Mouse (Mus musculus) CH12.LX (cell line): ENCODE data around the gene Rsph4a. TPM values are rescaled to one million over a fixed set of nuclear protein-coding genes. Genes with fewer than 3 reads are reported as not detected.

Experiments used
- DNase-seq: peaks from one replicate; pipeline ENCODE4 v3.0.0-alpha.2; 2013; ENCODE audit errors: extremely low read depth
- H3K27ac ChIP-seq: 2 replicates; pipeline ENCODE4 v1.5.1; 2012; ENCODE audit warnings: low read depth, mild to moderate bottlenecking, control low read depth, moderate library complexity; ENCODE audit not compliant: insufficient read depth
- H3K27me3 ChIP-seq: replicated peaks from 2 replicates; pipeline ENCODE3; 2012; ENCODE audit warnings: inconsistent platforms
- H3K36me3 ChIP-seq, 2 experiments: replicated peaks in 1 of 2; 2 replicates each; pipeline versions ENCODE3 to v1.6.1; 2012; ENCODE audit warnings: inconsistent platforms in 1 of 2, low read length in 1 of 2, mild to moderate bottlenecking in 1 of 2, mixed read lengths in 1 of 2, moderate library complexity in 1 of 2; ENCODE audit not compliant: control insufficient read depth in 1 of 2, insufficient read depth in 1 of 2
- H3K4me1 ChIP-seq, 2 experiments: 2 replicates each; pipeline ENCODE4 v1.6.1; 2012; ENCODE audit warnings: inconsistent platforms in 1 of 2, moderate library complexity in 1 of 2; ENCODE audit not compliant: insufficient read depth in 2 of 2, control insufficient read depth in 1 of 2
- H3K4me2 ChIP-seq: 2 replicates; pipeline ENCODE4 v1.6.1; 2012; ENCODE audit warnings: low read depth, mild to moderate bottlenecking, control low read depth; ENCODE audit not compliant: poor library complexity, insufficient read depth, severe bottlenecking
- H3K4me3 ChIP-seq, 3 experiments: fragments of 150-350 bp in 1 of 3; sonication (generic) in 1 of 3; replicated peaks in 1 of 3; 2 replicates each; pipeline versions ENCODE3 to v1.5.1; 2011 to 2012; ENCODE audit warnings: low read depth in 2 of 3, low read length in 2 of 3, mild to moderate bottlenecking in 2 of 3, moderate library complexity in 2 of 3, control low read depth in 1 of 3, improper control_type of control experiment in 1 of 3, inconsistent platforms in 1 of 3, mixed read lengths in 1 of 3; ENCODE audit not compliant: poor library complexity in 1 of 3
- H3K79me2 ChIP-seq: replicated peaks from 2 replicates; pipeline ENCODE4 v1.6.1; 2012; ENCODE audit warnings: mild to moderate bottlenecking, moderate library complexity; ENCODE audit not compliant: control insufficient read depth, poor library complexity, insufficient read depth, severe bottlenecking; ENCODE audit errors: extremely low read depth
- H3K9ac ChIP-seq: 2 replicates; pipeline ENCODE4 v1.6.1; 2012; ENCODE audit warnings: low read depth, mild to moderate bottlenecking, control low read depth, moderate library complexity; ENCODE audit not compliant: insufficient read depth
- H3K9me3 ChIP-seq: replicated peaks from 2 replicates; pipeline ENCODE3; 2012; ENCODE audit warnings: low read length, inconsistent platforms, mixed read lengths
- BHLHE40 ChIP-seq: IDR thresholded peaks from 2 replicates; pipeline ENCODE4 v1.6.1; 2011; ENCODE audit warnings: mild to moderate bottlenecking, low read depth, low read length, improper control_type of control experiment
- CHD2 ChIP-seq: IDR thresholded peaks from 2 replicates; pipeline ENCODE4 v1.6.1; 2011; ENCODE audit warnings: low read length, improper control_type of control experiment
- E2F4 ChIP-seq: IDR thresholded peaks from 2 replicates; pipeline ENCODE4 v1.6.1; 2011; ENCODE audit warnings: low read depth, low read length, improper control_type of control experiment; ENCODE audit not compliant: insufficient replicate concordance
- ELF1 ChIP-seq: IDR thresholded peaks from 2 replicates; pipeline ENCODE4 v1.6.1; 2014; ENCODE audit warnings: low read depth, mild to moderate bottlenecking, inconsistent platforms, low read length, improper control_type of control experiment
- ETS1 ChIP-seq: conservative IDR thresholded peaks from 2 replicates; pipeline ENCODE4 v1.6.1; 2012; ENCODE audit warnings: low read depth, mild to moderate bottlenecking, inconsistent platforms, low read length, improper control_type of control experiment, moderate library complexity
- GABPA ChIP-seq: IDR thresholded peaks from 2 replicates; pipeline ENCODE4 v1.6.1; 2012; ENCODE audit warnings: low read depth, low read length, improper control_type of control experiment, inconsistent platforms; ENCODE audit not compliant: insufficient replicate concordance
- IRF4 ChIP-seq: IDR thresholded peaks from 2 replicates; pipeline ENCODE4 v1.6.1; 2014; ENCODE audit warnings: low read depth, mild to moderate bottlenecking, inconsistent platforms, low read length, improper control_type of control experiment
- MAFK ChIP-seq: IDR thresholded peaks from 2 replicates; pipeline ENCODE4 v1.6.1; 2011; ENCODE audit warnings: low read length, improper control_type of control experiment; ENCODE audit not compliant: insufficient replicate concordance
- MEF2A ChIP-seq: IDR thresholded peaks from 2 replicates; pipeline ENCODE4 v1.6.1; 2014; ENCODE audit warnings: low read depth, mild to moderate bottlenecking, inconsistent platforms, low read length, improper control_type of control experiment, borderline replicate concordance
- MXI1 ChIP-seq: IDR thresholded peaks from 2 replicates; pipeline ENCODE4 v1.6.1; 2011; ENCODE audit warnings: mild to moderate bottlenecking, low read depth, low read length, improper control_type of control experiment
- MYC ChIP-seq: IDR thresholded peaks from 2 replicates; pipeline ENCODE4 v1.6.1; 2011; ENCODE audit warnings: low read depth, mild to moderate bottlenecking, improper control_type of control experiment, low read length
- PAX5 ChIP-seq: IDR thresholded peaks from 2 replicates; pipeline ENCODE4 v1.6.1; 2012; ENCODE audit warnings: low read length, inconsistent platforms, mixed read lengths
- POLR2A ChIP-seq: IDR thresholded peaks from 2 replicates; pipeline ENCODE4 v1.6.1; 2011; ENCODE audit warnings: low read depth, mild to moderate bottlenecking, improper control_type of control experiment, low read length
- POLR2AphosphoS2 ChIP-seq: IDR thresholded peaks from 2 replicates; pipeline ENCODE4 v1.6.1; 2011; ENCODE audit warnings: low read depth, low read length, improper control_type of control experiment
- RAD21 ChIP-seq: IDR thresholded peaks from 2 replicates; pipeline ENCODE4 v1.6.1; 2011; ENCODE audit warnings: low read depth, mild to moderate bottlenecking, low read length, improper control_type of control experiment, moderate library complexity
- RCOR1 ChIP-seq: conservative IDR thresholded peaks from 2 replicates; pipeline ENCODE4 v1.6.1; 2012; ENCODE audit warnings: low read depth, mild to moderate bottlenecking, inconsistent platforms, low read length, improper control_type of control experiment
- SIN3A ChIP-seq: IDR thresholded peaks from 2 replicates; pipeline ENCODE4 v1.6.1; 2012; ENCODE audit warnings: low read length, improper control_type of control experiment, inconsistent platforms
- TCF12 ChIP-seq: IDR thresholded peaks from 2 replicates; pipeline ENCODE4 v1.6.1; 2014; ENCODE audit warnings: low read depth, mild to moderate bottlenecking, inconsistent platforms, low read length, improper control_type of control experiment
- UBTF ChIP-seq: IDR thresholded peaks from 2 replicates; pipeline ENCODE4 v1.6.1; 2012; ENCODE audit warnings: low read depth, mild to moderate bottlenecking, inconsistent platforms, low read length, improper control_type of control experiment, moderate library complexity
- USF1 ChIP-seq: IDR thresholded peaks from 2 replicates; pipeline ENCODE4 v1.6.1; 2014; ENCODE audit warnings: low read depth, mild to moderate bottlenecking, inconsistent platforms, low read length, improper control_type of control experiment
- USF2 ChIP-seq: conservative IDR thresholded peaks from 2 replicates; pipeline ENCODE4 v1.6.1; 2011; ENCODE audit warnings: low read depth, low read length, improper control_type of control experiment
- ZKSCAN1 ChIP-seq: IDR thresholded peaks from 2 replicates; pipeline ENCODE4 v1.6.1; 2012; ENCODE audit warnings: low read depth, inconsistent platforms, low read length, improper control_type of control experiment, borderline replicate concordance
- ZMIZ1 ChIP-seq: IDR thresholded peaks from 2 replicates; pipeline ENCODE4 v1.6.1; 2012; ENCODE audit warnings: low read depth, mild to moderate bottlenecking, inconsistent platforms, low read length, improper control_type of control experiment
- dilution Hi-C: fragments of 300-500 bp; cut with MboI; formaldehyde crosslinking; loops from 2 replicates; pipeline ENCODE4 v1.14.3; 2020; ENCODE audit warnings: low sequenced_read_pairs; ENCODE audit not compliant: extremely low pct_unique_long_range_greater_than_20kb, extremely low pct_ligation_motif_present
- in situ Hi-C: fragments of 300-500 bp; cut with MboI; formaldehyde crosslinking; loops from 3 replicates; pipeline ENCODE4 v1.14.3; 2019; ENCODE audit warnings: low sequenced_read_pairs, low pct_ligation_motif_present, low pct_unique_long_range_greater_than_20kb, mixed read lengths
- polyA plus RNA-seq: library from polyadenylated mRNA; unstranded; fragments of >175 nt; gene quantifications from 2 replicates; pipeline ENCODE4 v1.2.1, GENCODE M21; 2012; ENCODE audit warnings: low read depth; ENCODE audit not compliant: insufficient read length
- total RNA-seq, 2 experiments: library from RNA; depleted of rRNA; stranded (reverse); fragments of 300-350 nt in 1 of 2; fragments of >200 nt in 1 of 2; gene quantifications; 2 replicates each; pipeline ENCODE4 v1.2.3; 2012 to 2014

The Rsph4a gene
- not detected in 2 replicates for total RNA-seq (2012; rRNA removed)
- total RNA-seq (2014; rRNA removed), result not detected in 2 replicates
- not detected in 2 replicates for polyA plus RNA-seq

DNA sequence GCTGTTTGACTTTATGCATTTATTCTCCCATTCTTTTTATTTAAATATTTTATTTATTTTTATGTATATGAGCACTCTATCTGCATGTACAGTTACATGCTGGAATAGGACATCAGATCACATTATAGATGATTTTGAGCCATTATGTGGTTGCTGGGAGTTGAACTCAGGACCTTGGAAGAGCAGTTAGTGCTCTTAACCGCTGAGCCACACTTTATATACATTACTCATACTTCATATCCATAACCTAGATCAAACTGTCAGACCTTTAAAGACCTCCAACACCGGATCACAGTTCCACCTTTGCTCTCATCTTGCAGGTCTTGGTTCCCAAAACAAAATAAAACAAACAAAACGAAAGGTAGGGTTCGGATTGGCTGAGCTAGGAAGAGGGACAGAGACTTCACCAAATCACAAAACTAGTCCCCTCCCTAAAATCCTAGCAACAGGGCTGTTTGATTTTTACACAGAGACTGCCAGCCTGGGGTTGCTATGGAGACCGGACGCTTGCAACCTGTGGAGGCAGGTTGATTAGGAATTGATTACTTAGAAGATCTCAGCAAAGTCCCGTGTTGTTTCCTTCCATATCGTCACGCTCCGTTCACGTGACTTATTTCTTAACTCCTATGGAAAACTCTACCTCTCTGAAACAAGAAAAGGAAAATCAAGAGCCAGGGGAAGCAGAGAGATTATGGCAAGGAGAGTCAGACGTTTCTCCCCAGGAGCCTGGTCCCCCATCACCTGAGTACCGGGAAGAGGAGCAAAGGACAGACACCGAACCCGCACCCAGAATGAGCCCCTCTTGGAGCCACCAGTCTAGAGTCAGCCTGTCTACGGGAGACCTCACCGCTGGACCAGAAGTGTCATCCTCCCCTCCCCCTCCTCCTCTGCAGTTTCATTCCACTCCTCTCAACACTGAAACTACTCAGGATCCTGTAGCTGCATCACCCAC, at the start of gene Rsph4a:
Gene Rsph4a (plus strand): TSS at position 582 of the 952 bp plus-strand sequence.
- Histone ChIP-seq H3K27me3 (no peaks in the 10 kb centered on the region), H3K79me2 (no peaks in the 10 kb centered on the region), H3K27ac (no peak within 1 kb of the TSS), H3K36me3 (no peaks in the 10 kb centered on the region), H3K4me2 (peak within 1 kb of the TSS; percentile 87), H3K9me3 (no peaks in the 10 kb centered on the region), H3K9ac (no peak within 1 kb of the TSS), H3K4me1 (no peaks in the 10 kb centered on the region), H3K4me3 (peak within 1 kb of the TSS in 1 of 3 experiments; percentile 10)
- no peak for TF ChIP-seq MAFK
- TF ChIP-seq USF2, result no peak
- no peak for TF ChIP-seq ETS1
- no peak for TF ChIP-seq POLR2AphosphoS2
- TF ChIP-seq USF1, result no peak
- no peak for TF ChIP-seq TCF12
- no peak for TF ChIP-seq UBTF
- no peak for TF ChIP-seq SIN3A
- TF ChIP-seq BHLHE40, result peak; percentile 66
- peak; percentile 29; the same call in 1 of the 2 replicates for TF ChIP-seq MXI1
- no peak for TF ChIP-seq IRF4
- in situ Hi-C loops, result no loop called here
- dilution Hi-C loops, result no loop called here
- DNase-seq, result no peak

DNA sequence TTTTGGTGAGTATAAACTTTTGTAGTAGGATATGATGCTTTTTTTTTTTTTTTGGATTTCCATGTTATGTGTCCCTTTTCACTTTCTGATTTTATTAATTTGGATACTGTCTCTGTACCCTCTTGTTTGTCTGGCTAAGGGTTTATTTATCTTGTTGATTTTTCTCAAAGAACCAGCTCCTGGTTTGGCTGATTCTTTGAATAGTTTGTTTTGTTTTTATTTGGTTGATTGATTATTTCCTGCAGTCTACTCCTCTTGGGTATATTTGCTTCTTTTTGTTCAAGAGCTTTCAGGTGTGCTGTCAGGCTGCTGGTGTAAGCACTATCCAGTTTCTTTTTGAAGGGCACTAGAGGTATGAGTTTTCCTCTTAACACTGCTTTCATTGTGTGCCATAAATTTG, 47.5 kb upstream of the Rsph4a start, which contains the start of gene Sult3a1:
Gene Sult3a1 (plus strand): TSS at position 301 of the 400 bp plus-strand sequence.
- DNase-seq, result no peak

More for the DNA sequence above, 47.5 kb upstream of the Rsph4a start, which contains the start of gene Sult3a1:
- Histone ChIP-seq H3K36me3 (no peaks in the 10 kb centered on the region), H3K79me2 (no peaks in the 10 kb centered on the region), H3K9ac (no peak within 1 kb of the TSS), H3K4me3 (no peak within 1 kb of the TSS), H3K4me1 (no peaks in the 10 kb centered on the region), H3K4me2 (no peak within 1 kb of the TSS), H3K27ac (no peak within 1 kb of the TSS), H3K9me3 (no peaks in the 10 kb centered on the region), H3K27me3 (no peaks in the 10 kb centered on the region)
- TF ChIP-seq GABPA (no peak), MEF2A (no peak), MYC (no peak), ZKSCAN1 (no peak), ELF1 (no peak), UBTF (no peak), PAX5 (no peak), MXI1 (no peak), RCOR1 (no peak), CHD2 (no peak), USF1 (no peak), POLR2A (no peak), RAD21 (no peak), ZMIZ1 (no peak), E2F4 (no peak), POLR2AphosphoS2 (no peak)
- dilution Hi-C loops, result no loop called here
- in situ Hi-C loops, result no loop called here
